Mouse (Mus musculus) CD4-positive helper T cell, adult 2 months (primary cell): ENCODE measurements around the gene Gm3591.
"Not testable (repeated sequence)": the region's sequence is repeated elsewhere in the genome, so short reads cannot be mapped to it uniquely, and the experiment has no call there.

Source experiments
- DNase-seq: peaks from one replicate; pipeline ENCODE4 v3.0.0-alpha.2; 2012; ENCODE audit warnings: low read depth, missing footprints, low spot score

The Gm3591 gene

GRCm38 (mm10) chr14:6412382-6412781 is at the start of gene Gm3591:
TSS of gene Gm3591 (minus strand) at chr14:6412482.
- not testable (repeated sequence) for DNase-seq

GRCm38 (mm10) chr14:6444511-6444910 is 32.2 kb upstream of the Gm3591 start, which contains the start of gene Gm3594:
TSS of gene Gm3594 (minus strand) at chr14:6444611.
- DNase-seq = not testable (repeated sequence)

GRCm38 (mm10) chr14:6440774-6441173 is 28.5 kb upstream of the Gm3591 start:
- DNase-seq = not testable (repeated sequence)

GRCm38 (mm10) chr14:6440206-6440605 is 27.9 kb upstream of the Gm3591 start:
- DNase-seq = not testable (repeated sequence)

GRCm38 (mm10) chr14:6426766-6427165 is 14.5 kb upstream of the Gm3591 start:
- DNase-seq = not testable (repeated sequence)

GRCm38 (mm10) chr14:6426353-6426752 is 14.1 kb upstream of the Gm3591 start:
- DNase-seq = not testable (repeated sequence)

GRCm38 (mm10) chr14:6390219-6390618 is 22.1 kb downstream of the Gm3591 start, which contains the start of gene Gm16440:
TSS of gene Gm16440 (minus strand) at chr14:6390319.
- not testable (repeated sequence) for DNase-seq
